Mouse (Mus musculus) ES-Bruce4 (cell line): ENCODE data around the gene Garnl3. TPM values are rescaled to one million over a fixed set of nuclear protein-coding genes. Genes with fewer than 3 reads are reported as not detected.

Experiments used
- H3K27ac ChIP-seq: 2 replicates; pipeline ENCODE4 v1.5.1; 2012; ENCODE audit warnings: low read length, inconsistent platforms; ENCODE audit not compliant: insufficient read depth
- H3K27me3 ChIP-seq: 2 replicates; pipeline ENCODE4 v1.6.1; 2012; ENCODE audit warnings: mild to moderate bottlenecking, low read length, inconsistent platforms; ENCODE audit not compliant: control insufficient read depth, poor library complexity, insufficient read depth, severe bottlenecking
- H3K36me3 ChIP-seq: 2 replicates; pipeline ENCODE4 v1.6.1; 2012; ENCODE audit warnings: inconsistent platforms, mild to moderate bottlenecking, low read length, moderate library complexity; ENCODE audit not compliant: control insufficient read depth, poor library complexity, insufficient read depth, severe bottlenecking
- H3K4me1 ChIP-seq: one replicate; pipeline ENCODE4 v1.8.1; 2011; ENCODE audit warnings: low read length; ENCODE audit not compliant: control insufficient read depth, insufficient read depth
- H3K4me3 ChIP-seq: 2 replicates; pipeline ENCODE4 v1.5.1; 2011; ENCODE audit warnings: low read depth, mild to moderate bottlenecking, low read length
- H3K9ac ChIP-seq: 2 replicates; pipeline ENCODE4 v1.6.1; 2012; ENCODE audit warnings: low read depth, mild to moderate bottlenecking, inconsistent platforms; ENCODE audit not compliant: poor library complexity, severe bottlenecking
- H3K9me3 ChIP-seq: replicated peaks from 2 replicates; pipeline ENCODE4 v1.6.1; 2012; ENCODE audit warnings: mild to moderate bottlenecking, low read length, inconsistent platforms; ENCODE audit not compliant: control insufficient read depth, poor library complexity, insufficient read depth, severe bottlenecking
- CTCF ChIP-seq: IDR thresholded peaks from one replicate; pipeline ENCODE4 v1.8.1; 2011; ENCODE audit warnings: low read depth, low read length
- EP300 ChIP-seq: IDR thresholded peaks from 2 replicates; pipeline ENCODE4 v1.6.1; 2011; ENCODE audit warnings: low read depth, low read length; ENCODE audit not compliant: insufficient read depth
- POLR2A ChIP-seq: IDR thresholded peaks from one replicate; pipeline ENCODE4 v1.8.1; 2011; ENCODE audit warnings: low read length; ENCODE audit not compliant: insufficient read depth
- polyA plus RNA-seq: library from polyadenylated mRNA; stranded (reverse); fragments of >200 nt; gene quantifications from 2 replicates; pipeline ENCODE4 v1.2.4, GENCODE M21; 2011; ENCODE audit warnings: low read depth; ENCODE audit not compliant: missing spikeins, insufficient read depth, insufficient read length

The Garnl3 gene
- polyA plus RNA-seq, 1 experiment: 29.1 TPM

DNA sequence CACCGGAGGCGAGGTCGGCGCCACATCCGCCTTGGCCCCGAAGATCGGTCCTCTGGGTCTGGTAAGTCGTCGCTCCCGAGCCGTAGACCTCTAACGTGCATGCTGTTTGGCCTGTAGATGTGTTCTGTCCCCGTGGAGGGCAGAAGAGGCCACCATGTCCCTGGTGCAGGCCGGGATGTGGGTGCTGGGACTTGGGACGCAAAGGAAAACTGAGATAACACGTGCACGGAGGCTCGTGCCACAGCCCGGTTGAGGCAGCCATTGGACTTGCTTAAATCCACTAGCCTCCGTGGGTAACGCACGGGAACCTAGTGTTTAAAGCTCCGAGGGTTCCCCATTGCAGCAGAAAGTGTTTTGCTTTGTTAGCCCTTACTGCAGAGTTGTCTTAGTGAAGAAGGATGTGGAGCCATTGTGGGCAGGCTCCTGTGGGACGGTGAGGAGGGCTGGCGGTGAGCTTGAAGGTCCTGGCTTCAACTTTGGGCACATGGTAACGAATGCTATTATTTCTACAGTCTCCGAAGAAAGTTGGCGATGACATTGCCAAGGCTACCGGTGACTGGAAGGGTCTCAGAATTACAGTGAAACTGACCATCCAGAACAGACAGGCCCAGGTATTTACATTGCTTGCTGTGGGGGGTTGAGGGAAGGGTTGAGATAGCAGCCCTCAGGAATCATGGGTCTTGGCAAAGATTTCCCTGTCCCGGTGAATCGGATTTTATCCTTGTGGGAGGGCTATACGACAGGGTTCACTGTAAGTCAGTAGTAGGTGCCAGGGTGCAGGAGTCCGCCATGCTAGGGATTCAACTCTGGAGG lies 169.2 kb downstream of the Garnl3 start:
- H3K4me3 ChIP-seq: peak overlapping the region; percentile 89
- no peaks in the 10 kb centered on the region for H3K27me3 ChIP-seq
- peaks cover 34% of the 10 kb centered on the region for H3K36me3 ChIP-seq
- TF ChIP-seq EP300 (no peak), CTCF (no peak), POLR2A (peak; percentile 1)
- no peaks in the 10 kb centered on the region for H3K9me3 ChIP-seq
- H3K4me1 ChIP-seq: no peaks in the 10 kb centered on the region
- H3K27ac ChIP-seq: peak overlapping the region; percentile 73
- H3K9ac ChIP-seq: peak overlapping the region; percentile 93

DNA sequence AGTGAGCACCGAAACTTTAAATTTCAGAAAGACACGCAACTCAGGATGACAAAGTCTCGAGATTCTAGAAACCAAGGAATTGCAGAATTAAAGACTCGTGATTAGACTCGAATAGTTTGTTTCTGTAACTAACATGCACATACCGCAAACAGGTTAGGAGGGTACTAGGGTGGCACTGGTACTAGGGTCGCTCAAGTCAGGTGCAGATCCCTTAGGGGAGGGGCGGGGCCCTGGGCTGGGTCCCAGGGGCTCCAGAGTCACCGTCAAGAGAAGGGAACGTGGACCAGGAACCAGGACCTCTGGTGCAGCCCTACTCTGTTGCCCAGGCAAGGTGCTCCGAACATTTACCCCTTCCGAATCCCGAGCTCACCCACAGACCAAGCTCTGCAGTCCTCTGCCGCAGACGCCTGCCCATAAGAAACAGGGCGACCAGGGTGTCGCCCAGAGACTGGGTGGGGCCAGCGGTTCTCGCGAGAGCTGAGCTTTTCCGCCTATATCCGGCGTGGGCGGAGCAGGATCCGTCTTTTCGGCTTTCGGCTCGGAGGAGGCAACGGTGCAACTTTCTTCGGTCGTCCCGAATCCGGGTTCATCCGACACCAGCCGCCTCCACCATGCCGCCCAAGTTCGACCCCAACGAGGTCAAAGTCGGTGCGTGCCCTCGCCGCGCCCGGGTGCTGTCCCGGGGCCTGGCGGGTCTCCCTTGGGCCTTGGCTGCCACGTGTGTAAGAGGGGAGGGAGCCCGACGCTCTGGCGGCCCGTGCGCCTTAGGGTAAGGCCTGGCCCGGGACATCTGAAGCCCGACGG lies 170.1 kb downstream of the Garnl3 start, which contains the start of the genes Rpl12 and Lrsam1:
TSS of gene Rpl12 (plus strand) at position 368 of the 804 bp plus-strand sequence.
TSS of gene Lrsam1 (minus strand) at position 423 of the 804 bp plus-strand sequence.
- TF ChIP-seq EP300: peak; percentile 62; the same call in 1 of the 2 replicates
- peak; percentile 88 for TF ChIP-seq POLR2A
- TF ChIP-seq CTCF: no peak
- peak within 1 kb of the TSS; percentile 93 for H3K9ac ChIP-seq
- H3K36me3 ChIP-seq: peaks cover 34% of the 10 kb centered on the region
- H3K27me3 ChIP-seq: no peaks in the 10 kb centered on the region
- H3K4me1 ChIP-seq: no peaks in the 10 kb centered on the region
- no peaks in the 10 kb centered on the region for H3K9me3 ChIP-seq
- H3K27ac ChIP-seq: peak within 1 kb of the TSS; percentile 73
- H3K4me3 ChIP-seq: peak within 1 kb of the TSS; percentile 89

- Histone ChIP-seq H3K9me3 (no peaks in the 10 kb centered on the region), H3K27me3 (no peaks in the 10 kb centered on the region), H3K4me3 (peak overlapping the region; percentile 89), H3K9ac (peak overlapping the region; percentile 93), H3K4me1 (no peaks in the 10 kb centered on the region), H3K27ac (no peak overlapping the region), H3K36me3 (peaks cover 34% of the 10 kb centered on the region)
- TF ChIP-seq CTCF (no peak), EP300 (no peak), POLR2A (no peak)
These were observed 171.2 kb downstream of the Garnl3 start for GRCm38 (mm10) chr2:32960273-32960672.

DNA sequence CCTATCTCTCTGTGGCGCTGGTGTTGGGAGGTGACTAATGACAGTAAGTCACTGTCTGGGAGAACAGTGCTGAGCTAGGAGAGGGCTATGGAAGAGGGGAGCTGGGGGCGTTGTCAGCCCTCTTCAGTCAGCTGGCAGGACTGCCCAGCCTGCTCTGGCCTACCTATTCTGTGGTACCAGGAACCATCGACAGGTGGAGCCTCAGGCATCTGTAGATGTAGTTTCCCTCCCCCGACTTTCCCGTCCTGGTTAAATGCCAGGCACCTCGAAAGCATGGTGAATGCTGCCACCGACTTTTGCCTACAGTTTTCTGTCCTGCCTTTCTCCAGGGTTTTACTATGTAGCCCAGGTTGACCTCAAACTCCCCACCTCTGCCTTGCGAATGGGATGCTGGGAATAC lies 174.1 kb downstream of the Garnl3 start:
- no peaks in the 10 kb centered on the region for H3K9me3 ChIP-seq
- no peak overlapping the region for H3K4me3 ChIP-seq
- H3K36me3 ChIP-seq: peaks cover 12% of the 10 kb centered on the region
- H3K27me3 ChIP-seq: no peaks in the 10 kb centered on the region
- H3K9ac ChIP-seq: no peak overlapping the region
- TF ChIP-seq CTCF: peak; percentile 32
- TF ChIP-seq EP300: no peak
- TF ChIP-seq POLR2A: no peak
- H3K4me1 ChIP-seq: no peaks in the 10 kb centered on the region
- no peak overlapping the region for H3K27ac ChIP-seq

GRCm38 (mm10) chr2:32954581-32954980 lies 176.9 kb downstream of the Garnl3 start:
- no peak overlapping the region for H3K9ac ChIP-seq
- no peak overlapping the region for H3K4me3 ChIP-seq
- H3K36me3 ChIP-seq: peaks cover 7% of the 10 kb centered on the region; the same call in 1 of the 2 replicates
- no peaks in the 10 kb centered on the region for H3K9me3 ChIP-seq
- TF ChIP-seq POLR2A: no peak
- no peak for TF ChIP-seq EP300
- no peak for TF ChIP-seq CTCF
- H3K27me3 ChIP-seq: no peaks in the 10 kb centered on the region
- H3K4me1 ChIP-seq: no peaks in the 10 kb centered on the region
- H3K27ac ChIP-seq: no peak overlapping the region

DNA sequence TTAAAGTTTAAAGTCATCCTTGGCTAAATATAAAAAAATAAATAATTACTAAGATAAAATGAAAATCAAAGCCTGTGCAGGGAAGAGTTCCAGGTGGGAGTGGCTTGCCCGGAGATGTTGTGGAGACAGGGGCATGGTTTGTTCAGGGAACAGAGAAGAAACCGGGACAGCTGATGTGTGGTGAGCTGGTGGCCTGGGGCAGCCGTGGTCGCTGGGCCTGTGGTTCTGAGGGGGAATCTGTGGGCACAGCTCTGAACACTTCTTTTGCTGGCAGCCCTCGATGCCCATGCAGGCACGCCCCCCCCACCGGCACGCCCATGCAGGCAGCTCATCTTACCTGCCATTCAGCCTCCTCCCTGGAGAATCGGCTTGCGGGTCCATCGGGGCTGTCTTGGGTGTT lies 184.0 kb downstream of the Garnl3 start:
- TF ChIP-seq EP300 (no peak), CTCF (no peak), POLR2A (no peak)
- no peak overlapping the region for H3K9ac ChIP-seq
- no peak overlapping the region for H3K27ac ChIP-seq
- H3K4me1 ChIP-seq: no peaks in the 10 kb centered on the region
- no peaks in the 10 kb centered on the region for H3K36me3 ChIP-seq
- no peak overlapping the region for H3K4me3 ChIP-seq
- H3K27me3 ChIP-seq: no peaks in the 10 kb centered on the region
- no peaks in the 10 kb centered on the region for H3K9me3 ChIP-seq
